Mouse (Mus musculus) heart, adult 2 months (tissue): ENCODE data around the gene E130308A19Rik.

ENCODE experiments used
- EP300 ChIP-seq: fragments of 200-500 bp; IDR thresholded peaks from 2 replicates; pipeline ENCODE4 v1.6.1; 2011; ENCODE audit warnings: low read depth, low read length, control low read depth; ENCODE audit not compliant: insufficient read depth
- POLR2A ChIP-seq: fragments of 200-500 bp; IDR thresholded peaks from 2 replicates; pipeline ENCODE4 v1.6.1; 2011; ENCODE audit warnings: mild to moderate bottlenecking, low read depth, low read length, control low read depth; ENCODE audit not compliant: insufficient read depth

DNA sequence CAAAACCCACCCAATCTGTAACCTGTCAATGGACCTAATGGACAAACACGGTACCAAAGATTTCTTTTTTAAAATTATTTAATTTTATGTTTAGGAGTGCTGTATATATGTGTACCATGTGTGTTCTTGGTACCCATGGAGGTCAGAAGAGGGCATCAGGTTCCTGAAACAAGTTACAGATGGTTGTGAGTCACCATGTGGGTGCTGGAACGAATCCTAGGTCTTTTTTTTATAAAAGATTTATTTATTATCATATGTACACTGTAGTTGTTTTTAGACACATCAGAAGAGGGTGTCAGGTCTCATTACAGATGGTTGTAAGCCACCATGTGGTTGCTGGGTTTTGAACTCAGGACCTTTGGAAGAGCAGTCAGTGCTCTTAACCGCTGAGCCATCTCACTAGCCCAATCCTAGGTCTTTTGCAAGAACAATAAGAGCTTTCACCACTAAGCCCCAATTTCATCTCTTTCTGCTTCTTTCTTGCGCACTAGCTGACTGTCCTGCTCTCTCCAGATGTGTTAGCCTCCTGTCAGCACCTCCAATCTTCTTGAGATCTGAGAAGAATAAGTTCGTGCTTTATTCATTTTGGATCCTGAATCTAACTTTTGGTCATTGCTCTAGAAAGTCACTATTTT lies 6.3 kb upstream of the E130308A19Rik start:
- TF ChIP-seq POLR2A: no peak
- TF ChIP-seq EP300: no peak
